Mouse (Mus musculus) liver, embryonic 15.5 days (tissue): ENCODE measurements around the gene Ecel1. TPM values are rescaled to one million over a fixed set of nuclear protein-coding genes. Genes with fewer than 3 reads are reported as not detected.

Experiments used
- ATAC-seq: fragments of 200-750 bp; cut with Nextera tagmentation; 2 replicates; pipeline ENCODE4 v1.8.0; 2017; ENCODE audit warnings: moderate number of reproducible peaks, mild to moderate bottlenecking, moderate library complexity; ENCODE audit not compliant: insufficient read depth
- H3K27ac ChIP-seq: fragments of 300-500 bp; sonication (generic); replicated peaks from 2 replicates; pipeline ENCODE4 v1.5.1; 2015; ENCODE audit warnings: mild to moderate bottlenecking, inconsistent platforms
- H3K27me3 ChIP-seq: fragments of 300-500 bp; sonication (generic); 2 replicates; pipeline ENCODE4 v1.6.1; 2015; ENCODE audit warnings: mild to moderate bottlenecking, inconsistent platforms
- H3K36me3 ChIP-seq: fragments of 300-500 bp; sonication (generic); replicated peaks from 2 replicates; pipeline ENCODE4 v1.6.1; 2015; ENCODE audit warnings: moderate library complexity, mild to moderate bottlenecking, inconsistent platforms
- H3K4me1 ChIP-seq: fragments of 300-500 bp; sonication (generic); replicated peaks from 2 replicates; pipeline ENCODE4 v1.6.1; 2015; ENCODE audit warnings: inconsistent platforms
- H3K4me2 ChIP-seq: fragments of 300-500 bp; sonication (generic); 2 replicates; pipeline ENCODE4 v1.6.1; 2015; ENCODE audit warnings: moderate library complexity, mild to moderate bottlenecking, inconsistent platforms
- H3K4me3 ChIP-seq: fragments of 300-500 bp; sonication (generic); replicated peaks from 2 replicates; pipeline ENCODE4 v1.5.1; 2015; ENCODE audit warnings: mild to moderate bottlenecking, inconsistent platforms
- H3K9ac ChIP-seq: fragments of 300-500 bp; sonication (generic); 2 replicates; pipeline ENCODE4 v1.6.1; 2015; ENCODE audit warnings: moderate library complexity, mild to moderate bottlenecking, inconsistent platforms
- H3K9me3 ChIP-seq: fragments of 300-500 bp; sonication (generic); replicated peaks from 2 replicates; pipeline ENCODE4 v1.6.1; 2016; ENCODE audit warnings: inconsistent platforms
- WGBS: fragments of 180-500 bp; shearing (Covaris S2); methylation state at CpG from one replicate; pipeline ENCODE4 v1.1.7; 2015; ENCODE audit warnings: mixed read lengths; ENCODE audit not compliant: insufficient replicate concordance; 5-methylcytosine and 5-hydroxymethylcytosine counted together
- polyA plus RNA-seq: library from polyadenylated mRNA; unstranded; fragments of >200 nt; fragmentation: Nextera tagmentation; extraction: Ambion mirVana; gene quantifications from 2 replicates; pipeline ENCODE4 v1.2.1, GENCODE M21; 2015

The Ecel1 gene
- polyA plus RNA-seq, 1 experiment from 2014 or later = not detected

GRCm38 (mm10) chr1:87141550-87141949 is 14.8 kb downstream of the Ecel1 start:
- Histone ChIP-seq H3K9ac (no peak overlapping the region), H3K4me1 (no peaks in the 10 kb centered on the region), H3K36me3 (no peaks in the 10 kb centered on the region), H3K4me3 (no peak overlapping the region), H3K27me3 (peaks cover 6% of the 10 kb centered on the region; the same call in 1 of the 2 replicates), H3K27ac (no peak overlapping the region), H3K4me2 (no peak overlapping the region), H3K9me3 (no peaks in the 10 kb centered on the region)
- 61% methylated on average over 4 of the region's 4 CpGs for WGBS
- ATAC-seq = no peak

GRCm38 (mm10) chr1:87131803-87132202 is 24.5 kb downstream of the Ecel1 start:
- Histone ChIP-seq H3K27me3 (peaks cover 23% of the 10 kb centered on the region), H3K9ac (no peak overlapping the region), H3K27ac (no peak overlapping the region), H3K36me3 (no peaks in the 10 kb centered on the region), H3K4me1 (no peaks in the 10 kb centered on the region), H3K9me3 (no peaks in the 10 kb centered on the region), H3K4me2 (no peak overlapping the region), H3K4me3 (no peak overlapping the region)
- 63% methylated on average over 4 of the region's 4 CpGs for WGBS
- no peak for ATAC-seq

- Histone ChIP-seq H3K4me2 (no peak overlapping the region), H3K27ac (no peak overlapping the region), H3K4me3 (no peak overlapping the region), H3K36me3 (no peaks in the 10 kb centered on the region), H3K4me1 (no peaks in the 10 kb centered on the region), H3K27me3 (peaks cover 34% of the 10 kb centered on the region), H3K9me3 (no peaks in the 10 kb centered on the region), H3K9ac (no peak overlapping the region)
- WGBS = 10% methylated on average over 36 of the region's 43 CpGs
- no peak for ATAC-seq
Measured at GRCm38 (mm10) chr1:87127206-87128030, 28.9 kb downstream of the Ecel1 start.

- peaks cover 34% of the 10 kb centered on the region for H3K27me3 ChIP-seq
- no peak within 1 kb of the TSS for H3K27ac ChIP-seq
- H3K4me3 ChIP-seq = no peak within 1 kb of the TSS
- no peaks in the 10 kb centered on the region for H3K9me3 ChIP-seq
- 50% methylated on average over 6 of the region's 6 CpGs for WGBS
- no peak within 1 kb of the TSS for H3K9ac ChIP-seq
- no peak for ATAC-seq
- H3K36me3 ChIP-seq = no peaks in the 10 kb centered on the region
- H3K4me2 ChIP-seq = no peak within 1 kb of the TSS
- H3K4me1 ChIP-seq = no peaks in the 10 kb centered on the region
Measured at GRCm38 (mm10) chr1:87124673-87125072, 31.6 kb downstream of the Ecel1 start, which contains the start of gene Akp3. TSS of gene Akp3 (plus strand) at chr1:87124973.

- no peak overlapping the region for H3K27ac ChIP-seq
- ATAC-seq = no peak
- H3K4me2 ChIP-seq = no peak overlapping the region
- no peaks in the 10 kb centered on the region for H3K4me1 ChIP-seq
- H3K9me3 ChIP-seq = no peaks in the 10 kb centered on the region
- no peaks in the 10 kb centered on the region for H3K27me3 ChIP-seq
- WGBS = 46% methylated on average over 1 of the region's 1 CpGs
- H3K36me3 ChIP-seq = no peaks in the 10 kb centered on the region
- H3K9ac ChIP-seq = no peak overlapping the region
- H3K4me3 ChIP-seq = no peak overlapping the region
Measured at GRCm38 (mm10) chr1:87114784-87115183, 41.5 kb downstream of the Ecel1 start.

GRCm38 (mm10) chr1:87111719-87112354 is 44.5 kb downstream of the Ecel1 start:
- no peaks in the 10 kb centered on the region for H3K4me1 ChIP-seq
- no peak overlapping the region for H3K4me2 ChIP-seq
- no peak overlapping the region for H3K9ac ChIP-seq
- no peak overlapping the region for H3K4me3 ChIP-seq
- no peak overlapping the region for H3K27ac ChIP-seq
- no peak for ATAC-seq
- 25% methylated on average over 9 of the region's 9 CpGs for WGBS
- no peaks in the 10 kb centered on the region for H3K9me3 ChIP-seq
- no peaks in the 10 kb centered on the region for H3K27me3 ChIP-seq
- H3K36me3 ChIP-seq = no peaks in the 10 kb centered on the region

- H3K27ac ChIP-seq = no peak overlapping the region
- H3K9me3 ChIP-seq = no peaks in the 10 kb centered on the region
- no peak for ATAC-seq
- H3K4me2 ChIP-seq = no peak overlapping the region
- H3K27me3 ChIP-seq = no peaks in the 10 kb centered on the region
- H3K4me3 ChIP-seq = no peak overlapping the region
- no peaks in the 10 kb centered on the region for H3K36me3 ChIP-seq
- 68% methylated on average over 4 of the region's 4 CpGs for WGBS
- no peaks in the 10 kb centered on the region for H3K4me1 ChIP-seq
- H3K9ac ChIP-seq = no peak overlapping the region
Measured at GRCm38 (mm10) chr1:87108564-87108963, 47.8 kb downstream of the Ecel1 start.

GRCm38 (mm10) chr1:87106536-87106935 is 49.8 kb downstream of the Ecel1 start:
- 60% methylated on average over 8 of the region's 8 CpGs for WGBS
- no peaks in the 10 kb centered on the region for H3K27me3 ChIP-seq
- H3K36me3 ChIP-seq = no peaks in the 10 kb centered on the region
- no peak overlapping the region for H3K4me3 ChIP-seq
- H3K4me2 ChIP-seq = no peak overlapping the region
- H3K9ac ChIP-seq = no peak overlapping the region
- no peak overlapping the region for H3K27ac ChIP-seq
- ATAC-seq = no peak
- no peaks in the 10 kb centered on the region for H3K4me1 ChIP-seq
- no peaks in the 10 kb centered on the region for H3K9me3 ChIP-seq

GRCm38 (mm10) chr1:87103936-87104335 is 52.4 kb downstream of the Ecel1 start:
- Histone ChIP-seq H3K9me3 (no peaks in the 10 kb centered on the region), H3K9ac (no peak overlapping the region), H3K36me3 (no peaks in the 10 kb centered on the region), H3K4me2 (no peak overlapping the region), H3K27ac (no peak overlapping the region), H3K4me3 (no peak overlapping the region), H3K27me3 (no peaks in the 10 kb centered on the region; the same call in 1 of the 2 replicates), H3K4me1 (no peaks in the 10 kb centered on the region)
- no peak for ATAC-seq
- 68% methylated on average over 1 of the region's 1 CpGs for WGBS

GRCm38 (mm10) chr1:87102114-87102513 is 54.2 kb downstream of the Ecel1 start:
- WGBS = 58% methylated on average over 3 of the region's 3 CpGs
- Histone ChIP-seq H3K4me3 (no peak overlapping the region), H3K27ac (no peak overlapping the region), H3K36me3 (no peaks in the 10 kb centered on the region), H3K9ac (no peak overlapping the region), H3K4me1 (0 out of 2 replicates have a peak, but pooled peaks cover 5% of the 10 kb centered on the region), H3K9me3 (no peaks in the 10 kb centered on the region), H3K4me2 (no peak overlapping the region), H3K27me3 (no peaks in the 10 kb centered on the region; the same call in 1 of the 2 replicates)
- ATAC-seq = no peak

GRCm38 (mm10) chr1:87101411-87101810 is 54.9 kb downstream of the Ecel1 start, which contains the start of gene Alpi:
TSS of gene Alpi (minus strand) at chr1:87101606.
- H3K4me2 ChIP-seq = no peak within 1 kb of the TSS
- no peaks in the 10 kb centered on the region; the same call in 1 of the 2 replicates for H3K27me3 ChIP-seq
- WGBS = 41% methylated on average over 1 of the region's 1 CpGs
- H3K9me3 ChIP-seq = no peaks in the 10 kb centered on the region
- 0 out of 2 replicates have a peak, but pooled peaks cover 5% of the 10 kb centered on the region for H3K4me1 ChIP-seq
- no peak within 1 kb of the TSS for H3K27ac ChIP-seq
- H3K4me3 ChIP-seq = no peak within 1 kb of the TSS
- no peak within 1 kb of the TSS for H3K9ac ChIP-seq
- H3K36me3 ChIP-seq = no peaks in the 10 kb centered on the region
- no peak for ATAC-seq
